Mouse (Mus musculus) ES-Bruce4 (cell line): ENCODE measurements around the gene Mroh2a. TPM values are rescaled to one million over a fixed set of nuclear protein-coding genes. Genes with fewer than 3 reads are reported as not detected.

Experiments
- H3K27ac ChIP-seq: 2 replicates; pipeline ENCODE4 v1.5.1; 2012; ENCODE audit warnings: low read length, inconsistent platforms; ENCODE audit not compliant: insufficient read depth
- H3K27me3 ChIP-seq: 2 replicates; pipeline ENCODE4 v1.6.1; 2012; ENCODE audit warnings: mild to moderate bottlenecking, low read length, inconsistent platforms; ENCODE audit not compliant: control insufficient read depth, poor library complexity, insufficient read depth, severe bottlenecking
- H3K36me3 ChIP-seq: 2 replicates; pipeline ENCODE4 v1.6.1; 2012; ENCODE audit warnings: inconsistent platforms, mild to moderate bottlenecking, low read length, moderate library complexity; ENCODE audit not compliant: control insufficient read depth, poor library complexity, insufficient read depth, severe bottlenecking
- H3K4me1 ChIP-seq: one replicate; pipeline ENCODE4 v1.8.1; 2011; ENCODE audit warnings: low read length; ENCODE audit not compliant: control insufficient read depth, insufficient read depth
- H3K4me3 ChIP-seq: 2 replicates; pipeline ENCODE4 v1.5.1; 2011; ENCODE audit warnings: low read depth, mild to moderate bottlenecking, low read length
- H3K9ac ChIP-seq: 2 replicates; pipeline ENCODE4 v1.6.1; 2012; ENCODE audit warnings: low read depth, mild to moderate bottlenecking, inconsistent platforms; ENCODE audit not compliant: poor library complexity, severe bottlenecking
- H3K9me3 ChIP-seq: replicated peaks from 2 replicates; pipeline ENCODE4 v1.6.1; 2012; ENCODE audit warnings: mild to moderate bottlenecking, low read length, inconsistent platforms; ENCODE audit not compliant: control insufficient read depth, poor library complexity, insufficient read depth, severe bottlenecking
- CTCF ChIP-seq: IDR thresholded peaks from one replicate; pipeline ENCODE4 v1.8.1; 2011; ENCODE audit warnings: low read depth, low read length
- EP300 ChIP-seq: IDR thresholded peaks from 2 replicates; pipeline ENCODE4 v1.6.1; 2011; ENCODE audit warnings: low read depth, low read length; ENCODE audit not compliant: insufficient read depth
- POLR2A ChIP-seq: IDR thresholded peaks from one replicate; pipeline ENCODE4 v1.8.1; 2011; ENCODE audit warnings: low read length; ENCODE audit not compliant: insufficient read depth
- polyA plus RNA-seq: library from polyadenylated mRNA; stranded (reverse); fragments of >200 nt; gene quantifications from 2 replicates; pipeline ENCODE4 v1.2.4, GENCODE M21; 2011; ENCODE audit warnings: low read depth; ENCODE audit not compliant: missing spikeins, insufficient read depth, insufficient read length

Mroh2a gene
- polyA plus RNA-seq, 1 experiment = not detected

DNA sequence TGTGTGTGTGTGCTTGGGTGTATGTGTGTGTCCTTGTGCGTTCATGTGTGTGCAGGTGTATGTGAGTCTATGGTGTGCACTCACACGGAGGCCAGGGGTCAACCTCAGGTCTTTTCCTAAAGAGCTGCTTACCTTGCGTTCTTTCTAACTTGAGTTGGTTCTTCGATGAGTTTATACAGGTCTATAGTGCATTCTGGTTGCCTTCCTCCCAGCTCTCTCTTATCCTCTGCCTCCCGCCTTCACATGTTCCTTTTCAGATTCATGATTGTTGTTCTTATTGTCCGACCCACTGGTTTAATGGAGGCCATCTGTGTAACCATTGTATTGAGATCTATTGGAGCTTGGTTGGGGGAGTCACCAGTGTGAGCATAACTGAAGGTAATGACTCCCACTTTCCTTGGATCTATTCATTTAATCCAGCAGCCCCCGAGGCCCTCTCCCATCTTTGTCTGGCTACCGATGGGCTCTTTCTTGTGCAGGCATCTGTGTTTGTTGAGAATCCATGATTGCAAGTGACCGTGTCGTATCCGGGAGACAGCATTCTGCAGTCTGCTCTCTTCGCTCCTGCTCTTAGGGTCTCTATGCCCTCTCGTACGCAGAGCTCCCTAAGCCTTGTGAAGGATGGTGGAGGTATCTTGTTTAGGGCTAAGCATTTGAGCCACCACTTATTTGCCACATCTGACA is 75.4 kb downstream of the Mroh2a start:
- Histone ChIP-seq H3K9ac (no peak overlapping the region), H3K27ac (no peak overlapping the region), H3K27me3 (no peaks in the 10 kb centered on the region), H3K4me3 (no peak overlapping the region), H3K4me1 (no peaks in the 10 kb centered on the region), H3K9me3 (no peaks in the 10 kb centered on the region), H3K36me3 (no peaks in the 10 kb centered on the region)
- TF ChIP-seq POLR2A (no peak), EP300 (no peak), CTCF (no peak)

DNA sequence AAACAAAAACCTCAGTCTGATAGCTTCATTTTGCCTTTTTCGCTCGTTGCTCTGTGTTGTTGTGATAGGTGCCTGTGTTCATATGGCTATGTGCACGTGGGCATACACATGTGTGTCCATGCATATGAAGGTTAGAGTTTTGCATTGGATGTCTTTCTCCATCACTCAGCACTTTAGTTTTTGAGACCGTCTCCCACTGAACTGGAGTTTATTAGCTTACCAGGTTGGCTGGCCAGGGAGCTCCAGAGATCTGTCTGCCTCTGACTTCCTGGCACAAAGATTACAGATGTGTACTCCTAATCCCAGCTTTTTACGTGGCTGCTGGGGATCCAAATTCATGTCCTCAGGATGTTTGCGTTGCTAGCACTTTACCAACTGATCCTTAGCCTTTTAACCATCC is 77.0 kb downstream of the Mroh2a start:
- no peak overlapping the region for H3K27ac ChIP-seq
- no peaks in the 10 kb centered on the region for H3K36me3 ChIP-seq
- no peak overlapping the region for H3K4me3 ChIP-seq
- H3K9me3 ChIP-seq = no peaks in the 10 kb centered on the region
- no peaks in the 10 kb centered on the region for H3K4me1 ChIP-seq
- H3K9ac ChIP-seq = no peak overlapping the region
- no peaks in the 10 kb centered on the region for H3K27me3 ChIP-seq
- TF ChIP-seq POLR2A = no peak
- no peak for TF ChIP-seq CTCF
- TF ChIP-seq EP300 = no peak

- H3K4me3 ChIP-seq = no peak overlapping the region
- TF ChIP-seq CTCF (no peak), POLR2A (no peak), EP300 (no peak)
- H3K9ac ChIP-seq = no peak overlapping the region
- no peaks in the 10 kb centered on the region for H3K4me1 ChIP-seq
- H3K27ac ChIP-seq = no peak overlapping the region
- H3K9me3 ChIP-seq = no peaks in the 10 kb centered on the region
- H3K27me3 ChIP-seq = no peaks in the 10 kb centered on the region
- no peaks in the 10 kb centered on the region for H3K36me3 ChIP-seq
These were observed 77.6 kb downstream of the Mroh2a start for GRCm38 (mm10) chr1:88304261-88304985.

- TF ChIP-seq POLR2A (no peak), CTCF (no peak), EP300 (no peak)
- H3K27ac ChIP-seq = no peak overlapping the region
- 0 out of 2 replicates have a peak, but pooled peaks cover 4% of the 10 kb centered on the region for H3K9me3 ChIP-seq
- H3K4me3 ChIP-seq = no peak overlapping the region
- H3K4me1 ChIP-seq = no peaks in the 10 kb centered on the region
- no peaks in the 10 kb centered on the region for H3K27me3 ChIP-seq
- no peak overlapping the region for H3K9ac ChIP-seq
- no peaks in the 10 kb centered on the region for H3K36me3 ChIP-seq
These were observed 78.4 kb downstream of the Mroh2a start for GRCm38 (mm10) chr1:88305018-88305795.

DNA sequence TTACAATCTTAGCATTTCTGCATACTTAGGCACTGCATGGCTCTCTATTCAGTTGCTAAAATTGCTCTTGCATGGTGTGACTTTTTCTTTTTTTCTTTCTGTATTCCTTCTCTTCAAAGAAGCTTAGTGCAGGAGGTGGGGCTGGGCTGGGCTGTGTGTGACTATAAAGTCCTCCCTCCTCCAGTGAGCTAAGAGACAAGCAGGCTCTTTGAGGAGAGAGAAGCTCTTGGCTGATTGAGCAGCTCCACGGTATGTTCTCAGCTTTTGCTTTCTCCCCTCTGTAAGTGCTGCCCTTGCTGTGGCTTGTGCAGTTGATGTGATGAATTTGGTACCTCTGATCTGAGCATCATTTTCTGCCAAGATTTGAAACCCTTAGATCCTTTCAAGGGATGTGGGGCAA is 79.8 kb downstream of the Mroh2a start:
- no peaks in the 10 kb centered on the region for H3K27me3 ChIP-seq
- no peak overlapping the region for H3K4me3 ChIP-seq
- H3K27ac ChIP-seq = no peak overlapping the region
- TF ChIP-seq CTCF (no peak), EP300 (no peak), POLR2A (no peak)
- 0 out of 2 replicates have a peak, but pooled peaks cover 4% of the 10 kb centered on the region for H3K9me3 ChIP-seq
- no peak overlapping the region for H3K9ac ChIP-seq
- no peaks in the 10 kb centered on the region for H3K36me3 ChIP-seq
- no peaks in the 10 kb centered on the region for H3K4me1 ChIP-seq
